Mouse (Mus musculus): Measurements from ENCODE around the gene Gm9774. TPM values are rescaled to one million over a fixed set of nuclear protein-coding genes. Genes with fewer than 3 reads are reported as not detected.
A peak's percentile ranks its signal among the peaks of the same experiment; 100 is the strongest.

Gm9774 gene
- 25.6 and 29.8 TPM in 2 replicates for polyA plus RNA-seq (2011; ENCODE audit: insufficient read length, low read depth, missing spikeins)

- Histone ChIP-seq H3K4me3 (ENCODE audit: insufficient read depth, low read length) (no peak within 1 kb of the TSS), H3K27ac (ENCODE audit: insufficient read depth, low read length) (no peak within 1 kb of the TSS), H3K4me1 (ENCODE audit: control insufficient read depth, insufficient read depth, low read length) (no peaks in the 10 kb centered on the region)
- TF ChIP-seq POLR2A (IDR thresholded peaks at IDR 0.05; ENCODE audit: low read depth, low read length): no peak
- TF ChIP-seq CTCF (IDR thresholded peaks at IDR 0.05; ENCODE audit: borderline replicate concordance, insufficient read depth, low read length): no peak
Observed at GRCm38 (mm10) chr3:92429323-92429722, at the start of gene Gm9774. Gene Gm9774 (minus strand): TSS chr3:92429423.

- Histone ChIP-seq H3K4me3 (ENCODE audit: insufficient read depth, low read length) (no peak overlapping the region), H3K27ac (ENCODE audit: insufficient read depth, low read length) (no peak overlapping the region), H3K4me1 (ENCODE audit: control insufficient read depth, insufficient read depth, low read length) (peaks cover 5% of the 10 kb centered on the region)
- TF ChIP-seq POLR2A (IDR thresholded peaks at IDR 0.05; ENCODE audit: low read depth, low read length): no peak
- no peak for TF ChIP-seq CTCF (IDR thresholded peaks at IDR 0.05; ENCODE audit: borderline replicate concordance, insufficient read depth, low read length)
Observed at GRCm38 (mm10) chr3:92470111-92470510, 40.9 kb upstream of the Gm9774 start.

- H3K4me3 ChIP-seq (ENCODE audit: insufficient read depth, low read length): no peak overlapping the region
- TF ChIP-seq CTCF (IDR thresholded peaks at IDR 0.05; ENCODE audit: borderline replicate concordance, insufficient read depth, low read length) (no peak), POLR2A (IDR thresholded peaks at IDR 0.05; ENCODE audit: low read depth, low read length) (no peak)
- H3K4me1 ChIP-seq (ENCODE audit: control insufficient read depth, insufficient read depth, low read length): peaks cover 5% of the 10 kb centered on the region
- peak overlapping the region; percentile 71 for H3K27ac ChIP-seq (ENCODE audit: insufficient read depth, low read length)
Observed at GRCm38 (mm10) chr3:92467424-92467823, 38.2 kb upstream of the Gm9774 start.

GRCm38 (mm10) chr3:92466576-92466975, 37.4 kb upstream of the Gm9774 start:
- H3K4me1 ChIP-seq (ENCODE audit: control insufficient read depth, insufficient read depth, low read length): peaks cover 5% of the 10 kb centered on the region
- no peak overlapping the region for H3K27ac ChIP-seq (ENCODE audit: insufficient read depth, low read length)
- TF ChIP-seq POLR2A (IDR thresholded peaks at IDR 0.05; ENCODE audit: low read depth, low read length): no peak
- no peak for TF ChIP-seq CTCF (IDR thresholded peaks at IDR 0.05; ENCODE audit: borderline replicate concordance, insufficient read depth, low read length)
- no peak overlapping the region for H3K4me3 ChIP-seq (ENCODE audit: insufficient read depth, low read length)

GRCm38 (mm10) chr3:92458620-92459019, 29.4 kb upstream of the Gm9774 start, which contains the start of gene Sprr3:
Gene Sprr3 (minus strand): TSS chr3:92458720.
- Histone ChIP-seq H3K27ac (ENCODE audit: insufficient read depth, low read length) (no peak within 1 kb of the TSS), H3K4me3 (ENCODE audit: insufficient read depth, low read length) (no peak within 1 kb of the TSS), H3K4me1 (ENCODE audit: control insufficient read depth, insufficient read depth, low read length) (no peaks in the 10 kb centered on the region; the same call in 1 of the 2 replicates)
- TF ChIP-seq CTCF (IDR thresholded peaks at IDR 0.05; ENCODE audit: borderline replicate concordance, insufficient read depth, low read length): no peak
- no peak for TF ChIP-seq POLR2A (IDR thresholded peaks at IDR 0.05; ENCODE audit: low read depth, low read length)

GRCm38 (mm10) chr3:92455151-92455550, 25.9 kb upstream of the Gm9774 start:
- Histone ChIP-seq H3K27ac (ENCODE audit: insufficient read depth, low read length) (no peak overlapping the region), H3K4me1 (ENCODE audit: control insufficient read depth, insufficient read depth, low read length) (no peaks in the 10 kb centered on the region; the same call in 1 of the 2 replicates), H3K4me3 (ENCODE audit: insufficient read depth, low read length) (no peak overlapping the region)
- TF ChIP-seq CTCF (IDR thresholded peaks at IDR 0.05; ENCODE audit: borderline replicate concordance, insufficient read depth, low read length) (no peak), POLR2A (IDR thresholded peaks at IDR 0.05; ENCODE audit: low read depth, low read length) (no peak)

GRCm38 (mm10) chr3:92440177-92440576, 11.0 kb upstream of the Gm9774 start:
- TF ChIP-seq POLR2A (IDR thresholded peaks at IDR 0.05; ENCODE audit: low read depth, low read length) (no peak), CTCF (IDR thresholded peaks at IDR 0.05; ENCODE audit: borderline replicate concordance, insufficient read depth, low read length) (no peak)
- H3K4me1 ChIP-seq (ENCODE audit: control insufficient read depth, insufficient read depth, low read length): no peaks in the 10 kb centered on the region
- no peak overlapping the region for H3K4me3 ChIP-seq (ENCODE audit: insufficient read depth, low read length)
- H3K27ac ChIP-seq (ENCODE audit: insufficient read depth, low read length): no peak overlapping the region

- no peak for TF ChIP-seq CTCF (IDR thresholded peaks at IDR 0.05; ENCODE audit: borderline replicate concordance, insufficient read depth, low read length)
- no peak for TF ChIP-seq POLR2A (IDR thresholded peaks at IDR 0.05; ENCODE audit: low read depth, low read length)
- Histone ChIP-seq H3K27ac (ENCODE audit: insufficient read depth, low read length) (no peak within 1 kb of the TSS), H3K4me1 (ENCODE audit: control insufficient read depth, insufficient read depth, low read length) (no peaks in the 10 kb centered on the region), H3K4me3 (ENCODE audit: insufficient read depth, low read length) (no peak within 1 kb of the TSS)
Observed at GRCm38 (mm10) chr3:92438689-92439088, 9.5 kb upstream of the Gm9774 start, which contains the start of gene Sprr1b. Gene Sprr1b (minus strand): TSS chr3:92438789.

- Histone ChIP-seq H3K27ac (ENCODE audit: insufficient read depth, low read length) (peak within 1 kb of the TSS; percentile 47; the same call in 1 of the 2 replicates), H3K4me3 (ENCODE audit: insufficient read depth, low read length) (no peak within 1 kb of the TSS), H3K4me1 (ENCODE audit: control insufficient read depth, insufficient read depth, low read length) (no peaks in the 10 kb centered on the region)
- TF ChIP-seq POLR2A (IDR thresholded peaks at IDR 0.05; ENCODE audit: low read depth, low read length): no peak
- no peak for TF ChIP-seq CTCF (IDR thresholded peaks at IDR 0.05; ENCODE audit: borderline replicate concordance, insufficient read depth, low read length)
Observed at GRCm38 (mm10) chr3:92432282-92432681, 3.1 kb upstream of the Gm9774 start, which contains the start of gene Sprr2k. Gene Sprr2k (plus strand): TSS chr3:92432582.

GRCm38 (mm10) chr3:92417782-92418181, 11.4 kb downstream of the Gm9774 start, which contains the start of gene Sprr2j-ps:
Gene Sprr2j-ps (plus strand): TSS chr3:92418082.
- H3K4me3 ChIP-seq (ENCODE audit: insufficient read depth, low read length): no peak within 1 kb of the TSS
- TF ChIP-seq CTCF (IDR thresholded peaks at IDR 0.05; ENCODE audit: borderline replicate concordance, insufficient read depth, low read length) (no peak), POLR2A (IDR thresholded peaks at IDR 0.05; ENCODE audit: low read depth, low read length) (no peak)

More at GRCm38 (mm10) chr3:92417782-92418181, 11.4 kb downstream of the Gm9774 start, which contains the start of gene Sprr2j-ps:
- Histone ChIP-seq H3K4me1 (ENCODE audit: control insufficient read depth, insufficient read depth, low read length) (no peaks in the 10 kb centered on the region), H3K27ac (ENCODE audit: insufficient read depth, low read length) (no peak within 1 kb of the TSS)
